Mouse (Mus musculus): ENCODE results near the gene Olfr572.

DNA sequence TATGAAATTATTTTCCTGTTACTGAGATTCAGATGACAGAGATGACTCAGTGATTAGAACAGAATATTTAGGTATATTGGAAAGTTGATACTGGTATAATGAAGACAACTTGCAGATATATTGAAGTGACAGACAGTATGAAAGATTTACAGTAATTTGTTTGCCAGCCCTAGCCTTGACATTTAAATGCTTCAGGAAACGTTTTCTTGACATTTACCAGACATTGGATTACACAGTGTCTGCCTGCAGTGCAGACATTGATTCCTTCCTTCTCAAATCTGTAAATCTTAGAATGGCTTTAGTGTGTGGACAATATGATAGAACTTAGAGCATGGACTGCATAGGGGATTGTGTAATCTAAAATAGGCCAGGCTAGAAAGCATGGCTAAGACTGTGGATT, 8.9 kb upstream of the Olfr572 start:
- TF ChIP-seq CTCF (IDR thresholded peaks at IDR 0.05; ENCODE audit: borderline replicate concordance, control insufficient read depth, extremely low read depth, insufficient read depth, low read length, poor library complexity): no peak
- no peak for TF ChIP-seq POLR2A (IDR thresholded peaks at IDR 0.05; ENCODE audit: control insufficient read depth, extremely low read depth, insufficient read depth, low read length, poor library complexity)
